Mouse (Mus musculus): ENCODE data around the gene Hpca. TPM values are rescaled to one million over a fixed set of nuclear protein-coding genes. Genes with fewer than 3 reads are reported as not detected.

Hpca gene
- polyA plus RNA-seq, 1 experiment = not detected

DNA sequence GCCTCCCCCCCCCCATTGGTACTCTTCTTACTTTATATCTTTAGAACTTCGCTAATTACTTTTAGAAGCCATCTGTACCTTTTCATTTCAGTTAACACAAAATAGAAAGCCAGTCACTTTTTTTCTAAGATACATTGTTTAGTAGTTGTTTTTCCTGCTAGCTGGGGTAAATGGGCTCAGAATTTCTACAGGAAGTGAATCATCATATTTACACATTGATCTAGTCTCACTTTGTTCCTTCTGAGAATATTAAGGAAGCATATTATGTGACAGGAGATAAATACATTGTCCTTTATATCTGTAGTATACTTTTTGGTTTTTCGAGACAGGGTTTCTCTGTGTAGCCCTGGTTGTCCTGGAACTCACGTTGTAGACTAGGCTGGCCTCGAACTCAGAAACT lies 53.0 kb downstream of the Hpca start:
- TF ChIP-seq CTCF (IDR thresholded peaks at IDR 0.05; ENCODE audit: borderline replicate concordance, insufficient read depth, low read length) = no peak
- no peak for TF ChIP-seq POLR2A (IDR thresholded peaks at IDR 0.05; ENCODE audit: low read depth, low read length)
- Histone ChIP-seq H3K27ac (ENCODE audit: insufficient read depth, low read length) (peak overlapping the region; percentile 89), H3K4me1 (ENCODE audit: control insufficient read depth, insufficient read depth, low read length) (peaks cover 9% of the 10 kb centered on the region), H3K4me3 (ENCODE audit: insufficient read depth, low read length) (no peak overlapping the region)

DNA sequence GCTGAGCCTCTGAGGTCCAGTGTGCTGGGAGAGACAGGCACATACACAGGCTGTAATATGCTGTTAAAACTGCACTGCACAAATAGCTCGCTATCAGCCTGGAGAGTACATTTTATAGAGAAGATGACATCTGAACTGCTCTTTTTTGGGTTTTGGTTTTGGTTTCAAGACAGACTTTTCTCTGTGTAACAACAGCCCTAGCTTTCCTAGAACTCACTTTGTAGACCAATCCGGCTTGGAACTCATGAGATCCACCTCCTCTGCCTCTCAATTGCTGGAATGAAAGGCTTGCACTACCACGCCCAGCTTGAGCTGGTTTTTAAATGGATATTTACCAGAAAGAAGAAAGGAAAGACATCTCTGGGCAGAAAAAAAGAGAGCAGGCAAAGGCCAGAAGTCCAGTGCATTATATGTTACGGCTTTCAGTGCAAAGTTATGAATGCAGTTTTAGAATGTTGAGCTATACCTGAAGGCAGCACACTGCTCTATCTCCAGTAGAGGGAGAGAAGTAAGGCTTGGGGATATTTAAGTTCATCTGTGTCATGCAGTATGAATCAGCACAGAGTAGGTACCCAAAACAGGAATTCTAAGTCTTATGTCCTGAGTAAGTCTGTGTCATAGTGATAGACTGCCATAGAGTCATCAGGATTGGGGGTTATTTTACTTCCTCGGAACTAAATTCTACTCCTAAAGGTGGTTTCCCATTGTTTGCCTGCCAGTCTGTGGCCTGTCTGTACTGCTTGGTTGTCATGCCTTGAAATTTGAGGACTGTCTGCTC lies 54.0 kb downstream of the Hpca start:
- TF ChIP-seq POLR2A (IDR thresholded peaks at IDR 0.05; ENCODE audit: low read depth, low read length) (no peak), CTCF (IDR thresholded peaks at IDR 0.05; ENCODE audit: borderline replicate concordance, insufficient read depth, low read length) (no peak)
- no peak overlapping the region for H3K4me3 ChIP-seq (ENCODE audit: insufficient read depth, low read length)
- peaks cover 9% of the 10 kb centered on the region for H3K4me1 ChIP-seq (ENCODE audit: control insufficient read depth, insufficient read depth, low read length)
- H3K27ac ChIP-seq (ENCODE audit: insufficient read depth, low read length) = peak overlapping the region; percentile 89

DNA sequence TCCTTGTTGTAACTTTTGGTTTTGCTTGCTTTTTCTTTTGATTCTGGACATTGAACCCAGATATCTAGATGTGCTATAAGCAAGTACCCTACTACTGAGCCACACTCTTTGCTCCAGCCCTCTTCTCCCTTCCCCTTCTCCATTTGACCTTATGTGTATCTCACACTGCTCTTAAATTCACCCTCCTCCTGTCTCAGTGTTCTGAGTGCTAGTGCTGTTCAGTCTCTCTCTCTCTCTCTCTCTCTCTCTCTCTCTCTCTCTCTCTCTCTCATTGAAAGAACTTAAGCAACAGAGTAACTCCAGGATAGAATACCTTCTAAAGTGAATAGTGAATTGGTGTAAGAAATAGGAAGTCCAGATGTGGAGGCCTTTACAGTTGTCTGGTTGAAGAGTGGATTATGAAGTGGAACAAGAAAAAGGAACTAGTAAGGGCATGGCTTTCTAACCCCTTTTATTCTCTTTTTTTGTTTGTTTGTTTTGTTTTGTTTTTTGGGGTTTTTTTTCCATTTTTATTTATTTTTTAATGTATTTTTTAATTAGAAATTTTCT lies 56.1 kb downstream of the Hpca start:
- Histone ChIP-seq H3K4me1 (ENCODE audit: control insufficient read depth, insufficient read depth, low read length) (peaks cover 10% of the 10 kb centered on the region), H3K27ac (ENCODE audit: insufficient read depth, low read length) (peak overlapping the region; percentile 43; the same call in 1 of the 2 replicates), H3K4me3 (ENCODE audit: insufficient read depth, low read length) (no peak overlapping the region)
- no peak for TF ChIP-seq POLR2A (IDR thresholded peaks at IDR 0.05; ENCODE audit: low read depth, low read length)
- TF ChIP-seq CTCF (IDR thresholded peaks at IDR 0.05; ENCODE audit: borderline replicate concordance, insufficient read depth, low read length) = no peak

DNA sequence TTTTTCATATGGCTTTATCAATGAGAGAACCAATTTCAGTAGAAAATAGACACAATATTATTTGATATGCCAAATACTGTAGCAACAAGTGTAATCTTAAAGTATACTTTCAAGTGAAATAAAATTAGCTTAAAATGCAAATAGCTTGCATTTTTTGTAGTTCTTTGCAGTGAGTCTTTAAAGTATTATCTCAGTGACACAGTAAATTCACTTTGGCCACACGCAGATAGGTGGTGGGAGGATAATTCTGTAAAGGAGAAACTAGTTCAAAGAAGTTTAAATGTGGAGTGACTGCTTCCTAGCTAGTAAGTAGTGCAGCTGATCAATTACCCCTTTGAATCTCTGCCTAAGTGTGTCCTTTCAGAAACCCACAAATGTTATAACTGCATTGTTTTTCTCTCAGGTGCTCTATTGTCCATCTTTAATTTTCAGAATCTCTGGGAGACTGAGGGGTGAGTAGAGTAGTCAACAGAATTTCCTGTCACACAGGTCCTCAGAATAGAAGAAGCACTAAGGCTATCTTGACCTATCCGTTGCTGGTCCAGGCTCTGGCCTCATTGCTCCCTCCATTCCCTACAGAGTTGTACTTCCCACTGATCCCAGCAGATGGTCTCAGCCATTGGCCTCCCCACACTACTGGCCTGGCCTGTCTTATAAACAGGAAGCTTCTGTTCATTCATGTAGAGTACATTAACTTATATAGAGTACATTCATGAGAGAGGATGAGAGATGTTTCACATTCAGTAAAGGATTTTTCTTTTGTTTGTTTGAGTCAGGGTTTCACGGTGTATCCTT lies 59.4 kb downstream of the Hpca start:
- no peak overlapping the region for H3K27ac ChIP-seq (ENCODE audit: insufficient read depth, low read length)
- peaks cover 8% of the 10 kb centered on the region for H3K4me1 ChIP-seq (ENCODE audit: control insufficient read depth, insufficient read depth, low read length)
- H3K4me3 ChIP-seq (ENCODE audit: insufficient read depth, low read length) = no peak overlapping the region
- TF ChIP-seq POLR2A (IDR thresholded peaks at IDR 0.05; ENCODE audit: low read depth, low read length) = no peak
- TF ChIP-seq CTCF (IDR thresholded peaks at IDR 0.05; ENCODE audit: borderline replicate concordance, insufficient read depth, low read length) = no peak

Other genes with a start within 250 kb of the Hpca start
- 3.8 and 4.0 TPM in 2 replicates for gene Trim62, start 238.5 kb downstream of the Hpca start, polyA plus RNA-seq (2011; ENCODE audit: insufficient read length, low read depth, missing spikeins)
- gene Azin2, start 159.6 kb downstream of the Hpca start, polyA plus RNA-seq (2011; ENCODE audit: insufficient read length, low read depth, missing spikeins) = 29.0 and 37.5 TPM in 2 replicates
- gene Ak2, start 130.1 kb downstream of the Hpca start, polyA plus RNA-seq (2011; ENCODE audit: insufficient read length, low read depth, missing spikeins) = 95.5 and 107 TPM in 2 replicates
- 49.7 and 62.6 TPM in 2 replicates for gene Rnf19b, start 63.8 kb downstream of the Hpca start, polyA plus RNA-seq (2011; ENCODE audit: insufficient read length, low read depth, missing spikeins)
- gene Tmem54, start 16.5 kb downstream of the Hpca start, polyA plus RNA-seq (2011; ENCODE audit: insufficient read length, low read depth, missing spikeins) = not detected in 2 replicates
- gene Fndc5, start 15.0 kb upstream of the Hpca start, polyA plus RNA-seq (2011; ENCODE audit: insufficient read length, low read depth, missing spikeins) = 0.53 and 1.1 TPM in 2 replicates
- 59.9 and 65.4 TPM in 2 replicates for gene S100pbp, start 67.7 kb upstream of the Hpca start, polyA plus RNA-seq (2011; ENCODE audit: insufficient read length, low read depth, missing spikeins)
- 104 and 112 TPM in 2 replicates for gene Yars, start 67.7 kb upstream of the Hpca start, polyA plus RNA-seq (2011; ENCODE audit: insufficient read length, low read depth, missing spikeins)
- 7.0 and 11.0 TPM in 2 replicates for gene C77080, start 139.4 kb upstream of the Hpca start, polyA plus RNA-seq (2011; ENCODE audit: insufficient read length, low read depth, missing spikeins)
- gene Sync, start 165.6 kb upstream of the Hpca start, polyA plus RNA-seq (2011; ENCODE audit: insufficient read length, low read depth, missing spikeins) = 9.4 and 15.0 TPM in 2 replicates
- 183 and 229 TPM in 2 replicates for gene Rbbp4, start 213.3 kb upstream of the Hpca start, polyA plus RNA-seq (2011; ENCODE audit: insufficient read length, low read depth, missing spikeins)
- 91.1 and 110 TPM in 2 replicates for gene Zbtb8os, start 213.7 kb upstream of the Hpca start, polyA plus RNA-seq (2011; ENCODE audit: insufficient read length, low read depth, missing spikeins)

Data from embryonic fibroblast, embryonic 13.5 days (primary cell).